Mouse (Mus musculus) kidney, adult 2 months (tissue): Measurements from ENCODE around the gene Dnaaf2. TPM values are rescaled to one million over a fixed set of nuclear protein-coding genes. Genes with fewer than 3 reads are reported as not detected.
"Not testable (repeated sequence)": the region's sequence is repeated elsewhere in the genome, so short reads cannot be mapped to it uniquely, and the experiment has no call there.

Experiments used
- DNase-seq: peaks from one replicate; pipeline ENCODE4 v3.0.0; 2021
- H3K27ac ChIP-seq: fragments of 200-500 bp; 2 replicates; pipeline ENCODE4 v1.5.1; 2012; ENCODE audit warnings: low read depth, low read length, control low read depth, inconsistent platforms; ENCODE audit not compliant: insufficient read depth
- H3K27me3 ChIP-seq: fragments of 200-500 bp; replicated peaks from 2 replicates; pipeline ENCODE4 v1.6.1; 2012; ENCODE audit warnings: mild to moderate bottlenecking, moderate library complexity, low read length, inconsistent platforms; ENCODE audit not compliant: control insufficient read depth, insufficient read depth
- H3K36me3 ChIP-seq: fragments of 200-500 bp; 2 replicates; pipeline ENCODE4 v1.6.1; 2012; ENCODE audit warnings: mild to moderate bottlenecking, moderate library complexity, low read length, inconsistent platforms; ENCODE audit not compliant: control insufficient read depth, insufficient read depth
- H3K4me1 ChIP-seq: fragments of 200-500 bp; 2 replicates; pipeline ENCODE4 v1.6.1; 2011; ENCODE audit warnings: low read length; ENCODE audit not compliant: control insufficient read depth, insufficient read depth
- H3K4me3 ChIP-seq: fragments of 200-500 bp; 2 replicates; pipeline ENCODE4 v1.5.1; 2011; ENCODE audit warnings: mild to moderate bottlenecking, low read depth, low read length, control low read depth; ENCODE audit not compliant: insufficient read depth
- CTCF ChIP-seq: fragments of 200-500 bp; conservative IDR thresholded peaks from 2 replicates; pipeline ENCODE4 v1.5.1; 2011; ENCODE audit warnings: low read depth, mild to moderate bottlenecking, control low read depth, low read length, moderate library complexity, mixed read lengths; ENCODE audit not compliant: insufficient read depth, insufficient read length
- POLR2A ChIP-seq: fragments of 200-500 bp; IDR thresholded peaks from one replicate; pipeline ENCODE4 v1.6.1; 2011; ENCODE audit warnings: low read depth, low read length, control low read depth
- whole genome bisulfite sequencing: fragments of 180-500 bp; shearing (Covaris S2); methylation state at CpG from one replicate; pipeline ENCODE4 v1.1.7; 2018; 5-methylcytosine and 5-hydroxymethylcytosine counted together
- polyA plus RNA-seq: library from polyadenylated mRNA; depleted of rRNA; stranded (reverse); fragments of >200 nt; gene quantifications from 2 replicates; pipeline ENCODE4 v1.2.3, GENCODE M21; 2012

Dnaaf2 gene
- polyA plus RNA-seq, 1 experiment: 1.5 TPM

GRCm38 (mm10) chr12:69175975-69176374 lies 22.3 kb downstream of the Dnaaf2 start:
- H3K4me1 ChIP-seq: no peaks in the 10 kb centered on the region
- H3K27ac ChIP-seq: no peak overlapping the region
- no peak for TF ChIP-seq CTCF
- no peak for TF ChIP-seq POLR2A
- H3K4me3 ChIP-seq: no peak overlapping the region
- WGBS: 95% methylated on average over 3 of the region's 3 CpGs
- no peaks in the 10 kb centered on the region for H3K36me3 ChIP-seq
- no peak for DNase-seq
- H3K27me3 ChIP-seq: no peaks in the 10 kb centered on the region

- 84% methylated on average over 2 of the region's 2 CpGs for WGBS
- Histone ChIP-seq H3K27ac (no peak overlapping the region), H3K4me3 (no peak overlapping the region), H3K4me1 (0 out of 2 replicates have a peak, but pooled peaks cover 2% of the 10 kb centered on the region), H3K36me3 (no peaks in the 10 kb centered on the region), H3K27me3 (no peaks in the 10 kb centered on the region)
- DNase-seq: no peak
- no peak for TF ChIP-seq POLR2A
- TF ChIP-seq CTCF: no peak
Observed at GRCm38 (mm10) chr12:69171307-69171706, 26.9 kb downstream of the Dnaaf2 start.

GRCm38 (mm10) chr12:69168461-69169106 lies 29.6 kb downstream of the Dnaaf2 start, which contains the start of gene Lrr1:
Gene Lrr1 (plus strand): TSS chr12:69168814.
- TF ChIP-seq POLR2A (no peak), CTCF (no peak)
- H3K4me3 ChIP-seq: peak within 1 kb of the TSS; percentile 73
- DNase-seq: peak; percentile 91
- 0 out of 2 replicates have a peak, but pooled peaks cover 2% of the 10 kb centered on the region for H3K4me1 ChIP-seq
- H3K27me3 ChIP-seq: no peaks in the 10 kb centered on the region
- no peaks in the 10 kb centered on the region for H3K36me3 ChIP-seq
- peak within 1 kb of the TSS; percentile 90 for H3K27ac ChIP-seq
- under 1% methylated on average over 40 of the region's 40 CpGs for WGBS

GRCm38 (mm10) chr12:69167656-69168460 lies 30.4 kb downstream of the Dnaaf2 start:
- WGBS: 8% methylated on average over 18 of the region's 18 CpGs
- Histone ChIP-seq H3K4me3 (peak overlapping the region; percentile 73), H3K27ac (no peak overlapping the region), H3K27me3 (no peaks in the 10 kb centered on the region), H3K36me3 (no peaks in the 10 kb centered on the region), H3K4me1 (0 out of 2 replicates have a peak, but pooled peaks cover 2% of the 10 kb centered on the region)
- no peak for DNase-seq
- TF ChIP-seq CTCF (no peak), POLR2A (no peak)

GRCm38 (mm10) chr12:69166861-69167581 lies 31.2 kb downstream of the Dnaaf2 start:
- H3K36me3 ChIP-seq, DNase-seq, H3K4me1 ChIP-seq, H3K27ac ChIP-seq, H3K27me3 ChIP-seq, H3K4me3 ChIP-seq: not testable (repeated sequence)
- WGBS: 79% methylated on average over 8 of the region's 8 CpGs

- Histone ChIP-seq H3K27me3 (no peaks in the 10 kb centered on the region), H3K36me3 (no peaks in the 10 kb centered on the region), H3K4me3 (no peak overlapping the region), H3K27ac (no peak overlapping the region), H3K4me1 (0 out of 2 replicates have a peak, but pooled peaks cover 2% of the 10 kb centered on the region)
- WGBS: 59% methylated on average over 3 of the region's 3 CpGs
- TF ChIP-seq POLR2A (no peak), CTCF (no peak)
- DNase-seq: no peak
Observed at GRCm38 (mm10) chr12:69164904-69165303, 33.3 kb downstream of the Dnaaf2 start.

- 86% methylated on average over 4 of the region's 4 CpGs for WGBS
- not testable (repeated sequence) for H3K27ac ChIP-seq, H3K4me3 ChIP-seq, H3K36me3 ChIP-seq, H3K27me3 ChIP-seq, H3K4me1 ChIP-seq, DNase-seq
Observed at GRCm38 (mm10) chr12:69163586-69163985, 34.6 kb downstream of the Dnaaf2 start.

- whole genome bisulfite sequencing: 84% methylated on average over 2 of the region's 2 CpGs
- H3K27me3 ChIP-seq, H3K4me1 ChIP-seq, DNase-seq, H3K27ac ChIP-seq, H3K4me3 ChIP-seq: not testable (repeated sequence)
- H3K36me3 ChIP-seq: peaks cover 10% of the 10 kb centered on the region
Observed at GRCm38 (mm10) chr12:69160677-69161076, 37.6 kb downstream of the Dnaaf2 start.
